Mouse (Mus musculus) intestine, embryonic 15.5 days (tissue): ENCODE measurements around the gene Coro1a. TPM values are rescaled to one million over a fixed set of nuclear protein-coding genes. Genes with fewer than 3 reads are reported as not detected.

Experiments used
- ATAC-seq: fragments of 200-750 bp; cut with Nextera tagmentation; 2 replicates; pipeline ENCODE4 v1.8.0; 2017; ENCODE audit warnings: moderate TSS enrichment, moderate library complexity
- H3K27ac ChIP-seq: fragments of 300-500 bp; sonication (generic); 2 replicates; pipeline ENCODE4 v1.5.1; 2015; ENCODE audit warnings: mild to moderate bottlenecking, inconsistent platforms
- H3K27me3 ChIP-seq: fragments of 300-500 bp; sonication (generic); replicated peaks from 2 replicates; pipeline ENCODE4 v1.6.1; 2015; ENCODE audit warnings: inconsistent platforms
- H3K36me3 ChIP-seq: fragments of 300-500 bp; sonication (generic); 2 replicates; pipeline ENCODE4 v1.6.1; 2015; ENCODE audit warnings: inconsistent platforms
- H3K4me1 ChIP-seq: fragments of 300-500 bp; sonication (generic); replicated peaks from 2 replicates; pipeline ENCODE4 v1.6.1; 2015; ENCODE audit warnings: inconsistent platforms
- H3K4me2 ChIP-seq: fragments of 300-500 bp; sonication (generic); replicated peaks from 2 replicates; pipeline ENCODE4 v1.6.1; 2015; ENCODE audit warnings: mild to moderate bottlenecking, inconsistent platforms
- H3K4me3 ChIP-seq: fragments of 300-500 bp; sonication (generic); replicated peaks from 2 replicates; pipeline ENCODE4 v1.5.1; 2015; ENCODE audit warnings: inconsistent platforms
- H3K9ac ChIP-seq: fragments of 300-500 bp; sonication (generic); 2 replicates; pipeline ENCODE4 v1.6.1; 2015; ENCODE audit warnings: inconsistent platforms
- H3K9me3 ChIP-seq: fragments of 300-500 bp; sonication (generic); 2 replicates; pipeline ENCODE4 v1.6.1; 2016; ENCODE audit warnings: inconsistent platforms
- WGBS: fragments of 180-500 bp; shearing (Covaris S2); methylation state at CpG from one replicate; pipeline ENCODE4 v1.1.7; 2015; 5-methylcytosine and 5-hydroxymethylcytosine counted together
- polyA plus RNA-seq: library from polyadenylated mRNA; unstranded; fragments of >200 nt; fragmentation: Nextera tagmentation; extraction: Ambion mirVana; gene quantifications from 2 replicates; pipeline ENCODE4 v1.2.1, GENCODE M21; 2015

Gene Coro1a
- polyA plus RNA-seq, 1 experiment from 2014 or later: 36.9 TPM

GRCm38 (mm10) chr7:126702861-126703756, 4.5 kb downstream of the Coro1a start:
- Histone ChIP-seq H3K9me3 (no peaks in the 10 kb centered on the region), H3K4me2 (no peak overlapping the region), H3K27ac (peak overlapping the region; percentile 6; the same call in 1 of the 2 replicates), H3K4me3 (peak overlapping the region; percentile 39; the same call in 1 of the 2 replicates), H3K27me3 (peaks cover 22% of the 10 kb centered on the region), H3K9ac (no peak overlapping the region), H3K36me3 (no peaks in the 10 kb centered on the region), H3K4me1 (peaks cover 13% of the 10 kb centered on the region)
- WGBS: 76% methylated on average over 12 of the region's 12 CpGs
- no peak for ATAC-seq

GRCm38 (mm10) chr7:126702358-126702757, 5.2 kb downstream of the Coro1a start:
- WGBS: 66% methylated on average over 6 of the region's 6 CpGs

GRCm38 (mm10) chr7:126701559-126702357, 5.8 kb downstream of the Coro1a start:
- H3K9ac ChIP-seq: no peak overlapping the region
- H3K4me2 ChIP-seq: peak overlapping the region; percentile 10
- no peak for ATAC-seq
- H3K9me3 ChIP-seq: no peaks in the 10 kb centered on the region
- H3K4me3 ChIP-seq: 0 out of 2 replicates have a peak overlapping the region, but pooled peaks have one; percentile 5
- H3K36me3 ChIP-seq: 0 out of 2 replicates have a peak, but pooled peaks cover 4% of the 10 kb centered on the region
- no peak overlapping the region for H3K27ac ChIP-seq
- peaks cover 22% of the 10 kb centered on the region for H3K27me3 ChIP-seq
- peaks cover 17% of the 10 kb centered on the region for H3K4me1 ChIP-seq
- 60% methylated on average over 24 of the region's 24 CpGs for WGBS

More at GRCm38 (mm10) chr7:126702358-126702757, 5.2 kb downstream of the Coro1a start:
- Histone ChIP-seq H3K4me2 (no peak overlapping the region), H3K4me3 (no peak overlapping the region), H3K9ac (no peak overlapping the region), H3K4me1 (peaks cover 13% of the 10 kb centered on the region), H3K36me3 (0 out of 2 replicates have a peak, but pooled peaks cover 3% of the 10 kb centered on the region), H3K9me3 (no peaks in the 10 kb centered on the region), H3K27ac (peak overlapping the region; percentile 6; the same call in 1 of the 2 replicates), H3K27me3 (peaks cover 22% of the 10 kb centered on the region)
- ATAC-seq: no peak

GRCm38 (mm10) chr7:126701070-126701469, 6.5 kb downstream of the Coro1a start:
- Histone ChIP-seq H3K4me2 (peak overlapping the region; percentile 10; the same call in 1 of the 2 replicates), H3K9me3 (no peaks in the 10 kb centered on the region), H3K9ac (no peak overlapping the region), H3K4me3 (0 out of 2 replicates have a peak overlapping the region, but pooled peaks have one; percentile 5), H3K27me3 (peaks cover 22% of the 10 kb centered on the region), H3K27ac (no peak overlapping the region), H3K36me3 (0 out of 2 replicates have a peak, but pooled peaks cover 4% of the 10 kb centered on the region), H3K4me1 (peaks cover 23% of the 10 kb centered on the region)
- peak; percentile 67 for ATAC-seq
- WGBS: under 1% methylated on average over 11 of the region's 11 CpGs

- Histone ChIP-seq H3K4me1 (peaks cover 23% of the 10 kb centered on the region), H3K9me3 (no peaks in the 10 kb centered on the region), H3K36me3 (0 out of 2 replicates have a peak, but pooled peaks cover 4% of the 10 kb centered on the region), H3K4me3 (no peak overlapping the region), H3K27me3 (peaks cover 22% of the 10 kb centered on the region), H3K4me2 (no peak overlapping the region), H3K9ac (no peak overlapping the region), H3K27ac (no peak overlapping the region)
- WGBS: 83% methylated on average over 25 of the region's 25 CpGs
- no peak for ATAC-seq
These were observed 7.2 kb downstream of the Coro1a start for GRCm38 (mm10) chr7:126700063-126701015.

GRCm38 (mm10) chr7:126697838-126698237, 9.7 kb downstream of the Coro1a start:
- ATAC-seq: no peak
- Histone ChIP-seq H3K36me3 (0 out of 2 replicates have a peak, but pooled peaks cover 4% of the 10 kb centered on the region), H3K4me3 (no peak overlapping the region), H3K4me2 (no peak overlapping the region), H3K9ac (no peak overlapping the region), H3K9me3 (no peaks in the 10 kb centered on the region), H3K27ac (no peak overlapping the region), H3K27me3 (0 out of 2 replicates have a peak, but pooled peaks cover 2% of the 10 kb centered on the region), H3K4me1 (peaks cover 21% of the 10 kb centered on the region)
- WGBS: 89% methylated on average over 8 of the region's 8 CpGs

GRCm38 (mm10) chr7:126696886-126697285, 10.7 kb downstream of the Coro1a start:
- Histone ChIP-seq H3K9ac (peak overlapping the region; percentile 65; the same call in 1 of the 2 replicates), H3K4me2 (peak overlapping the region; percentile 88), H3K27me3 (no peaks in the 10 kb centered on the region), H3K27ac (no peak overlapping the region), H3K9me3 (no peaks in the 10 kb centered on the region), H3K36me3 (0 out of 2 replicates have a peak, but pooled peaks cover 10% of the 10 kb centered on the region), H3K4me3 (peak overlapping the region; percentile 69), H3K4me1 (peaks cover 21% of the 10 kb centered on the region)
- no peak for ATAC-seq
- WGBS: 77% methylated on average over 3 of the region's 3 CpGs

GRCm38 (mm10) chr7:126696303-126696702, 11.3 kb downstream of the Coro1a start:
- H3K9ac ChIP-seq: peak overlapping the region; percentile 65
- ATAC-seq: no peak; the same call in 1 of the 2 replicates
- H3K4me2 ChIP-seq: peak overlapping the region; percentile 88
- H3K36me3 ChIP-seq: 0 out of 2 replicates have a peak, but pooled peaks cover 14% of the 10 kb centered on the region
- no peaks in the 10 kb centered on the region for H3K27me3 ChIP-seq
- no peaks in the 10 kb centered on the region for H3K9me3 ChIP-seq
- H3K4me3 ChIP-seq: peak overlapping the region; percentile 69
- WGBS: 4% methylated on average over 17 of the region's 17 CpGs
- no peak overlapping the region for H3K27ac ChIP-seq
- peaks cover 20% of the 10 kb centered on the region for H3K4me1 ChIP-seq

- no peaks in the 10 kb centered on the region for H3K9me3 ChIP-seq
- 0 out of 2 replicates have a peak, but pooled peaks cover 15% of the 10 kb centered on the region for H3K36me3 ChIP-seq
- peak within 1 kb of the TSS; percentile 94 for H3K27ac ChIP-seq
- H3K4me3 ChIP-seq: peak within 1 kb of the TSS; percentile 69
- peaks cover 19% of the 10 kb centered on the region for H3K4me1 ChIP-seq
- under 1% methylated on average over 40 of the region's 40 CpGs for WGBS
- H3K4me2 ChIP-seq: peak within 1 kb of the TSS; percentile 88
- ATAC-seq: peak; percentile 97
- peak within 1 kb of the TSS; percentile 85 for H3K9ac ChIP-seq
- no peaks in the 10 kb centered on the region for H3K27me3 ChIP-seq
These were observed 11.9 kb downstream of the Coro1a start, which contains the start of gene Slx1b for GRCm38 (mm10) chr7:126695631-126696207. Slx1b (minus strand) TSS chr7:126695784.

- Histone ChIP-seq H3K27ac (peak within 1 kb of the TSS; percentile 94), H3K4me3 (peak within 1 kb of the TSS; percentile 69), H3K4me1 (peaks cover 19% of the 10 kb centered on the region), H3K9me3 (no peaks in the 10 kb centered on the region), H3K36me3 (0 out of 2 replicates have a peak, but pooled peaks cover 15% of the 10 kb centered on the region), H3K27me3 (no peaks in the 10 kb centered on the region), H3K9ac (peak within 1 kb of the TSS; percentile 85), H3K4me2 (peak within 1 kb of the TSS; percentile 88)
- peak; percentile 86 for ATAC-seq
- under 1% methylated on average over 31 of the region's 31 CpGs for WGBS
These were observed 12.4 kb downstream of the Coro1a start, which contains the start of gene Bola2 for GRCm38 (mm10) chr7:126695210-126695611. Bola2 (plus strand) TSS chr7:126695401.
